Comparison of ENCODE assay signal across 15 mouse cellular contexts in genomic region chr4:114329978-114330377, GRCm38 (mm10).
"Had no signal": no experiment of that assay in that cellular context is flagged by ENCODE, and none has a peak within 500 bp of the region (broad histone marks: within the 10 kb centered on the region; RNA-seq: fewer than 3 reads in every experiment).

No protein-coding gene starts in this region.

- H3K4me1 ChIP-seq: neural tube, embryonic 15.5 days; stomach, embryonic 15.5 days had no signal

- H3K9me3 ChIP-seq: neural tube, embryonic 15.5 days; stomach, embryonic 15.5 days had no signal

- DNase-seq: retina, postnatal 1 day; right cerebral cortex, adult 18-20 months; right cerebral cortex, postnatal 14 days; right cerebral cortex, postnatal 25 days; right cerebral cortex, postnatal 4 days; spleen, adult 18-20 months; thymus, adult 18-20 months; thymus, adult 2 months; thymus, postnatal 14 days; thymus, postnatal 25 days; thymus, postnatal 36 days; thymus, postnatal 4 days had no signal

- H3K27ac ChIP-seq: neural tube, embryonic 15.5 days; stomach, embryonic 15.5 days; stomach, postnatal 0 days had no signal

- H3K4me2 ChIP-seq: neural tube, embryonic 15.5 days; stomach, embryonic 15.5 days had no signal

- H3K36me3 ChIP-seq: neural tube, embryonic 15.5 days; stomach, embryonic 15.5 days had no signal

- H3K4me3 ChIP-seq: neural tube, embryonic 15.5 days; stomach, embryonic 15.5 days had no signal

- H3K27me3 ChIP-seq: neural tube, embryonic 15.5 days; stomach, embryonic 15.5 days had no signal

- H3K9ac ChIP-seq: neural tube, embryonic 15.5 days; stomach, embryonic 15.5 days had no signal
